Mouse (Mus musculus): ENCODE data around the gene Ino80e. TPM values are rescaled to one million over a fixed set of nuclear protein-coding genes. Genes with fewer than 3 reads are reported as not detected.

Gene Ino80e
- polyA plus RNA-seq, 1 experiment from 2014 or later = 94.4 TPM

GRCm38 (mm10) chr7:126850161-126850560, 12.0 kb downstream of the Ino80e start:
- H3K9ac ChIP-seq = no peak overlapping the region
- WGBS = 92% methylated on average over 6 of the region's 6 CpGs
- no peak for ATAC-seq (replicated peaks)
- H3K27ac ChIP-seq = no peak overlapping the region
- no peak overlapping the region for H3K4me3 ChIP-seq
- H3K36me3 ChIP-seq (replicated peaks) = peaks cover 6% of the 10 kb centered on the region; the same call in 1 of the 2 replicates
- no peaks in the 10 kb centered on the region; the same call in 1 of the 2 replicates for H3K27me3 ChIP-seq (replicated peaks)
- H3K9me3 ChIP-seq = no peaks in the 10 kb centered on the region
- no peak overlapping the region for H3K4me2 ChIP-seq
- H3K4me1 ChIP-seq = peaks cover 27% of the 10 kb centered on the region

GRCm38 (mm10) chr7:126848794-126849193, 13.4 kb downstream of the Ino80e start:
- ATAC-seq (replicated peaks) = peak; percentile 31; the same call in 1 of the 2 replicates
- no peak overlapping the region for H3K27ac ChIP-seq

GRCm38 (mm10) chr7:126847421-126848398, 14.5 kb downstream of the Ino80e start:
- Histone ChIP-seq H3K9ac (peak overlapping the region; percentile 72), H3K4me2 (peak overlapping the region; percentile 99), H3K27ac (0 out of 2 replicates have a peak overlapping the region, but pooled peaks have one; percentile 26), H3K4me3 (peak overlapping the region; percentile 60), H3K9me3 (no peaks in the 10 kb centered on the region), H3K36me3 (replicated peaks) (no peaks in the 10 kb centered on the region; the same call in 1 of the 2 replicates), H3K4me1 (peaks cover 27% of the 10 kb centered on the region), H3K27me3 (replicated peaks) (no peaks in the 10 kb centered on the region; the same call in 1 of the 2 replicates)
- under 1% methylated on average over 73 of the region's 74 CpGs for WGBS
- ATAC-seq (replicated peaks) = peak; percentile 59

More at GRCm38 (mm10) chr7:126848794-126849193, 13.4 kb downstream of the Ino80e start:
- peak overlapping the region; percentile 99 for H3K4me2 ChIP-seq
- H3K36me3 ChIP-seq (replicated peaks) = peaks cover 5% of the 10 kb centered on the region; the same call in 1 of the 2 replicates
- WGBS = 17% methylated on average over 10 of the region's 10 CpGs
- H3K4me1 ChIP-seq = peaks cover 27% of the 10 kb centered on the region
- H3K9me3 ChIP-seq = no peaks in the 10 kb centered on the region
- peak overlapping the region; percentile 72 for H3K9ac ChIP-seq
- H3K27me3 ChIP-seq (replicated peaks) = no peaks in the 10 kb centered on the region; the same call in 1 of the 2 replicates
- peak overlapping the region; percentile 60 for H3K4me3 ChIP-seq

GRCm38 (mm10) chr7:126847116-126847420, 15.1 kb downstream of the Ino80e start, which contains the start of gene Doc2a:
Gene Doc2a, plus strand, starts transcription at chr7:126847416.
- 20% methylated on average over 4 of the region's 4 CpGs for WGBS
- peak within 1 kb of the TSS; percentile 72 for H3K9ac ChIP-seq
- no peaks in the 10 kb centered on the region; the same call in 1 of the 2 replicates for H3K36me3 ChIP-seq (replicated peaks)
- no peaks in the 10 kb centered on the region; the same call in 1 of the 2 replicates for H3K27me3 ChIP-seq (replicated peaks)
- H3K4me3 ChIP-seq = peak within 1 kb of the TSS; percentile 60
- 0 out of 2 replicates have a peak within 1 kb of the TSS, but pooled peaks have one; percentile 26 for H3K27ac ChIP-seq
- peak within 1 kb of the TSS; percentile 99 for H3K4me2 ChIP-seq
- H3K4me1 ChIP-seq = peaks cover 27% of the 10 kb centered on the region
- H3K9me3 ChIP-seq = no peaks in the 10 kb centered on the region
- no peak for ATAC-seq (replicated peaks)

GRCm38 (mm10) chr7:126845516-126845915, 16.7 kb downstream of the Ino80e start:
- no peaks in the 10 kb centered on the region for H3K9me3 ChIP-seq
- no peaks in the 10 kb centered on the region; the same call in 1 of the 2 replicates for H3K27me3 ChIP-seq (replicated peaks)
- 72% methylated on average over 2 of the region's 2 CpGs for WGBS
- no peaks in the 10 kb centered on the region for H3K36me3 ChIP-seq (replicated peaks)
- no peak overlapping the region for H3K27ac ChIP-seq
- H3K4me1 ChIP-seq = peaks cover 27% of the 10 kb centered on the region
- ATAC-seq (replicated peaks) = no peak
- no peak overlapping the region for H3K4me3 ChIP-seq
- no peak overlapping the region for H3K4me2 ChIP-seq
- H3K9ac ChIP-seq = no peak overlapping the region

GRCm38 (mm10) chr7:126843276-126843675, 18.9 kb downstream of the Ino80e start:
- no peaks in the 10 kb centered on the region for H3K36me3 ChIP-seq (replicated peaks)
- H3K9me3 ChIP-seq = no peaks in the 10 kb centered on the region
- H3K4me1 ChIP-seq = peaks cover 15% of the 10 kb centered on the region
- no peaks in the 10 kb centered on the region for H3K27me3 ChIP-seq (replicated peaks)
- no peak overlapping the region for H3K27ac ChIP-seq
- no peak overlapping the region for H3K9ac ChIP-seq
- no peak overlapping the region for H3K4me3 ChIP-seq
- H3K4me2 ChIP-seq = no peak overlapping the region
- no peak for ATAC-seq (replicated peaks)
- WGBS = 79% methylated on average over 9 of the region's 9 CpGs

GRCm38 (mm10) chr7:126833294-126833693, 28.9 kb downstream of the Ino80e start:
- Histone ChIP-seq H3K4me1 (peaks cover 8% of the 10 kb centered on the region), H3K27me3 (replicated peaks) (no peaks in the 10 kb centered on the region), H3K4me3 (no peak overlapping the region), H3K9ac (no peak overlapping the region), H3K36me3 (replicated peaks) (no peaks in the 10 kb centered on the region), H3K4me2 (no peak overlapping the region), H3K27ac (no peak overlapping the region), H3K9me3 (no peaks in the 10 kb centered on the region)
- 97% methylated on average over 1 of the region's 1 CpGs for WGBS
- no peak for ATAC-seq (replicated peaks)

- Histone ChIP-seq H3K9me3 (no peaks in the 10 kb centered on the region), H3K4me2 (peak overlapping the region; percentile 54), H3K9ac (no peak overlapping the region), H3K27me3 (replicated peaks) (no peaks in the 10 kb centered on the region), H3K4me3 (peak overlapping the region; percentile 26), H3K36me3 (replicated peaks) (no peaks in the 10 kb centered on the region), H3K27ac (peak overlapping the region; percentile 46; the same call in 1 of the 2 replicates), H3K4me1 (peaks cover 11% of the 10 kb centered on the region)
- peak; percentile 83 for ATAC-seq (replicated peaks)
- WGBS = 2% methylated on average over 21 of the region's 21 CpGs
These were observed 30.1 kb downstream of the Ino80e start for GRCm38 (mm10) chr7:126832036-126832598.

GRCm38 (mm10) chr7:126831539-126831938, 30.6 kb downstream of the Ino80e start, which contains the start of gene 4930451I11Rik:
Gene 4930451I11Rik, minus strand, starts transcription at chr7:126831639.
- Histone ChIP-seq H3K4me2 (peak within 1 kb of the TSS; percentile 54), H3K9ac (no peak within 1 kb of the TSS), H3K4me1 (peaks cover 14% of the 10 kb centered on the region), H3K27me3 (replicated peaks) (no peaks in the 10 kb centered on the region), H3K4me3 (peak within 1 kb of the TSS; percentile 26), H3K36me3 (replicated peaks) (no peaks in the 10 kb centered on the region), H3K9me3 (no peaks in the 10 kb centered on the region), H3K27ac (peak within 1 kb of the TSS; percentile 46; the same call in 1 of the 2 replicates)
- no peak for ATAC-seq (replicated peaks)
- WGBS = 61% methylated on average over 5 of the region's 5 CpGs

- H3K4me1 ChIP-seq = peaks cover 47% of the 10 kb centered on the region
These were observed 36.2 kb downstream of the Ino80e start for GRCm38 (mm10) chr7:126825952-126826351.

GRCm38 (mm10) chr7:126825403-126825802, 36.8 kb downstream of the Ino80e start:
- no peak for ATAC-seq (replicated peaks)

More at GRCm38 (mm10) chr7:126825952-126826351, 36.2 kb downstream of the Ino80e start:
- Histone ChIP-seq H3K9ac (no peak overlapping the region), H3K9me3 (no peaks in the 10 kb centered on the region), H3K36me3 (replicated peaks) (no peaks in the 10 kb centered on the region), H3K4me2 (no peak overlapping the region), H3K27ac (no peak overlapping the region), H3K27me3 (replicated peaks) (no peaks in the 10 kb centered on the region), H3K4me3 (no peak overlapping the region)
- 78% methylated on average over 5 of the region's 5 CpGs for WGBS
- ATAC-seq (replicated peaks) = no peak

GRCm38 (mm10) chr7:126823940-126824339, 38.2 kb downstream of the Ino80e start:
- Histone ChIP-seq H3K36me3 (replicated peaks) (no peaks in the 10 kb centered on the region), H3K4me1 (peaks cover 47% of the 10 kb centered on the region), H3K4me2 (peak overlapping the region; percentile 72), H3K9ac (peak overlapping the region; percentile 96), H3K27me3 (replicated peaks) (no peaks in the 10 kb centered on the region), H3K9me3 (no peaks in the 10 kb centered on the region), H3K4me3 (peak overlapping the region; percentile 86), H3K27ac (peak overlapping the region; percentile 91)
- 9% methylated on average over 10 of the region's 10 CpGs for WGBS
- no peak for ATAC-seq (replicated peaks)

More at GRCm38 (mm10) chr7:126825403-126825802, 36.8 kb downstream of the Ino80e start:
- H3K4me2 ChIP-seq = peak overlapping the region; percentile 72
- H3K36me3 ChIP-seq (replicated peaks) = no peaks in the 10 kb centered on the region
- WGBS = 21% methylated on average over 8 of the region's 8 CpGs
- peak overlapping the region; percentile 86 for H3K4me3 ChIP-seq
- no peak overlapping the region for H3K27ac ChIP-seq
- H3K4me1 ChIP-seq = peaks cover 47% of the 10 kb centered on the region
- no peaks in the 10 kb centered on the region for H3K9me3 ChIP-seq
- H3K27me3 ChIP-seq (replicated peaks) = no peaks in the 10 kb centered on the region
- peak overlapping the region; percentile 13 for H3K9ac ChIP-seq

Data from midbrain, embryonic 15.5 days (tissue).